Mouse (Mus musculus) bone marrow, adult 2 months (tissue): ENCODE data around the gene Ncapd3.

Experiments used
- CTCF ChIP-seq: fragments of 200-500 bp; IDR thresholded peaks from 2 replicates; pipeline ENCODE4 v1.5.1; 2011; ENCODE audit warnings: low read length, control low read depth; ENCODE audit not compliant: control insufficient read depth, insufficient read depth
- POLR2A ChIP-seq: fragments of 200-500 bp; IDR thresholded peaks from 2 replicates; pipeline ENCODE4 v1.6.1; 2011; ENCODE audit warnings: low read depth, mild to moderate bottlenecking, control low read depth, low read length, borderline replicate concordance; ENCODE audit not compliant: control insufficient read depth

DNA sequence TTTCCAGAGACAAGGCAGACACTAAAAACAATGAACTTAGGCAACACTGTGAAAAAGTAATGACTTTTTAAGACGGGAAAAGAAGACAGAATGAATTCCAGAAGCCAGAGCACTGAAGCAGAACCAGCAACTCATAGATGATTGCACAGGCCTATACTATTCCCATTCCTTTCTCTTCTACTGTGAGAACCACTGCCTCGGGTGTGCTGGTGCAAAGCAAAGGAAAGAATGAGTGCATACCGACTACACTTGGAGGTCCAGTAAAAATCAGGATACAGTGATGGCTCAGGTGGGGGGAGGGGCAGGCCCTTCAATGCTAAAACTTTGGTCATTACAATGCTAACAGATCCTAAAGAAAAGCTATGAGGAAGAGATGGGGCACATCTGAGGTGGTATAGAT, 36.1 kb upstream of the Ncapd3 start:
- TF ChIP-seq POLR2A (no peak), CTCF (no peak)
